Mouse (Mus musculus) monocyte, adult 5-6 weeks (primary cell): ENCODE measurements around the gene Olfr732. TPM values are rescaled to one million over a fixed set of nuclear protein-coding genes. Genes with fewer than 3 reads are reported as not detected.

Experiments
- ATAC-seq: fragments of 153-309, 156-312 bp; replicated peaks from 2 replicates; pipeline ENCODE4 v1.8.0; 2017; ENCODE audit warnings: mild to moderate bottlenecking; ENCODE audit not compliant: low TSS enrichment, insufficient number of reproducible peaks, severe bottlenecking, poor library complexity, low FRiP score
- total RNA-seq: library from RNA; stranded (forward); fragments of 200-1000, 200-491, 200-594 nt; gene quantifications from 3 replicates; pipeline ENCODE4 v1.2.3, GENCODE M21; 2017

The Olfr732 gene
- total RNA-seq: not detected in 3 replicates

DNA sequence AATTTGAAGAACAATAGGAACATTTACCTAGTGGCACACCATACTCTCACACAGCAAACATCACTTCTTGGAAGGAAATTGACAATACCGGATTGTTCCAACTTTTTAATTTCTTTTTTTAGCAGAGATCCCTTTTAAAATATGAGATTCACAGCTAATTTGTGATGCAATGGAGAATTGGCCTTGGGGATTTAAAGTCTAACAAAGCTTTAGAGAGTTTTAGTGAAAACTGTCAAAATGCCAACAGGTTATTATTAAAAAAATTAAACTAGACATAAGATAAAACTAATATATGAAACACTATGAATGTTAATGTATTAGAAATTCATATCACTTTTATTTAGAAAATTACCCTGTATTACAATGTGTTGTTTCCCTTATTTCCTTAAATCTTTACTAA lies at the start of gene Olfr732:
Gene Olfr732 (minus strand): TSS at position 101 of the 400 bp plus-strand sequence.
- ATAC-seq: no peak

DNA sequence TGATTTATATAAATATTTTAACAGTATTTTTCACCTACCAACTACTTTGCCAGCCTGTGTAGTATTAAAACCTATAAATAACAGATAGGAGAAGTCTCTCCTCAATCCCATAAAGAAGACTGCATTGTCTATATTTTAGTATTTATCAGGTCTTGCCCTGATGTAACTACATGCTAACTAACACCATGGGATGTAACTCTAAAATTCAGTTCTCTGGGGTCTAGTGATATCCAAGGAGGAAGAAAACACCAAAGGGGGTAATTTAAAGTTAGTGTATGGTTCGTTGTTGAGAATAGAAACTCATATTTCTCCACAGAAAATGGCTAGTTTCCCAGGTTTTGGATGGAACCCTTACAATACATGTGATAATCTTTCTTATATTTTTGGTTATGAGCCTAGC lies 42.7 kb upstream of the Olfr732 start, which contains the start of gene Olfr734:
Gene Olfr734 (minus strand): TSS at position 101 of the 400 bp plus-strand sequence.
- ATAC-seq: no peak

DNA sequence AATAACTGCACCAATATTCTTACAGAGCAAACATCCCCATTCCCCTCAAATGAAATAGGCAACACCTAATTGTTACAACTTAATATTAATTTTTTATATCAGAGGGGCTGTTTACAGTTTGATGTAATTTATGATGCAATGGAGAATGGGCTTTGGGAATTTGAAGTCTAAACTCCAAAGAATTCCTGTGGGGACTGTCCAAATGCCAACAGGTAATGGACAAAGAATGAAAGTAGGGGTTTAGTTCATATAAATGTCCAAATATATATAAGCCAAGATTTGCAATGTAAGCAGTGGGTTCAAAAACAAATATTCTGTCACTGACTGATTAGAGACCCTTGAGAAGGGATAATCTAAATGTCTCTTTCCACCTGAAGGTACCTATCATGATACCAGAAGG lies 17.4 kb upstream of the Olfr732 start, which contains the start of gene Olfr733:
Gene Olfr733 (minus strand): TSS at position 101 of the 400 bp plus-strand sequence.
- no peak for ATAC-seq

DNA sequence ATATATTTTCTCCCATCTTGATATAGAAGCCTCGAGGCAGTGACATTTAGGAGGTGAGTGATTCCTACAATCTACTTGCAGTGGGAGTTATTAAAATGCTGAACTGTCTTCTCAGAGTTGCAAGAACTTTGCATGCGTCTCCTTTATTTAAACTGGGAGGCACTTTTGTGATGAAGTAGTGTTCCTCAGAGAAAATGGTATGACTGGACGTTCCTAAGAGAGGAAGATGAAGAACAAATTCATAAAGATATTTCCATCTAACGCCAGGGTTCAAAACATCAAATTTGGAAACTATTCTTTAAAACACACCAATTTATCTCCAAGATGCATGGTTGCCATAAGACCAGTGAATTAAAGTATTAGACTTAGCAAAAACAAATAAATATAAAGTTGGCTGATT lies 42.2 kb downstream of the Olfr732 start, which contains the start of gene Olfr731:
Gene Olfr731 (minus strand): TSS at position 101 of the 400 bp plus-strand sequence.
- ATAC-seq: no peak

Other genes with a start within 250 kb of the Olfr732 start
- not detected in 3 replicates for gene Olfr725, start 243.8 kb downstream of the Olfr732 start, total RNA-seq
- not detected in 3 replicates for gene Olfr726, start 193.3 kb downstream of the Olfr732 start, total RNA-seq
- not detected in 3 replicates for gene Olfr727, start 161.0 kb downstream of the Olfr732 start, total RNA-seq
- not detected in 3 replicates for gene Olfr728, start 141.5 kb downstream of the Olfr732 start, total RNA-seq
- gene Olfr729, start 131.3 kb downstream of the Olfr732 start, total RNA-seq: not detected in 3 replicates
- gene Olfr730, start 96.0 kb downstream of the Olfr732 start, total RNA-seq: not detected in 3 replicates
- gene Olfr731, start 42.3 kb downstream of the Olfr732 start, total RNA-seq: not detected in 3 replicates
- gene Olfr733, start 17.3 kb upstream of the Olfr732 start, total RNA-seq: not detected in 3 replicates
- gene Olfr734, start 42.6 kb upstream of the Olfr732 start, total RNA-seq: not detected in 3 replicates
- gene Olfr735, start 64.7 kb upstream of the Olfr732 start, total RNA-seq: not detected in 3 replicates
- gene Tlr11, start 73.7 kb upstream of the Olfr732 start, total RNA-seq: 0.29 to 0.96 TPM in 2 of 3 replicates, not detected in the other
- gene Olfr736, start 97.0 kb upstream of the Olfr732 start, total RNA-seq: not detected in 3 replicates
- not detected in 3 replicates for gene Olfr738, start 123.4 kb upstream of the Olfr732 start, total RNA-seq
- gene Olfr739, start 134.4 kb upstream of the Olfr732 start, total RNA-seq: not detected in 3 replicates
- not detected in 3 replicates for gene Olfr740, start 161.3 kb upstream of the Olfr732 start, total RNA-seq
- gene Olfr741, start 188.5 kb upstream of the Olfr732 start, total RNA-seq: not detected in 3 replicates
- gene Olfr742, start 219.4 kb upstream of the Olfr732 start, total RNA-seq: not detected in 3 replicates
- gene Olfr743, start 237.6 kb upstream of the Olfr732 start, total RNA-seq: not detected in 3 replicates